Mouse (Mus musculus) forebrain, embryonic 15.5 days (tissue): ENCODE results near the gene A930009A15Rik. TPM values are rescaled to one million over a fixed set of nuclear protein-coding genes. Genes with fewer than 3 reads are reported as not detected.

Experiments
- ATAC-seq: fragments of 200-750 bp; cut with Nextera tagmentation; replicated peaks from 2 replicates; pipeline ENCODE4 v1.8.0; 2017; ENCODE audit warnings: mild to moderate bottlenecking, moderate TSS enrichment, moderate library complexity
- H3K27ac ChIP-seq: fragments of 300-500 bp; sonication (generic); replicated peaks from 2 replicates; pipeline ENCODE4 v1.5.1; 2015; ENCODE audit warnings: mild to moderate bottlenecking, inconsistent platforms
- H3K27me3 ChIP-seq: fragments of 300-500 bp; sonication (generic); 2 replicates; pipeline ENCODE4 v1.6.1; 2015; ENCODE audit warnings: inconsistent platforms
- H3K36me3 ChIP-seq: fragments of 300-500 bp; sonication (generic); 2 replicates; pipeline ENCODE4 v1.6.1; 2015; ENCODE audit warnings: mild to moderate bottlenecking, inconsistent platforms
- H3K4me1 ChIP-seq: fragments of 300-500 bp; sonication (generic); 2 replicates; pipeline ENCODE4 v1.6.1; 2015; ENCODE audit warnings: inconsistent platforms
- H3K4me2 ChIP-seq: fragments of 300-500 bp; sonication (generic); replicated peaks from 2 replicates; pipeline ENCODE4 v1.6.1; 2015; ENCODE audit warnings: mild to moderate bottlenecking, inconsistent platforms
- H3K4me3 ChIP-seq: fragments of 300-500 bp; sonication (generic); 2 replicates; pipeline ENCODE4 v1.5.1; 2015; ENCODE audit warnings: mild to moderate bottlenecking, inconsistent platforms
- H3K9ac ChIP-seq: fragments of 300-500 bp; sonication (generic); replicated peaks from 2 replicates; pipeline ENCODE4 v1.6.1; 2015; ENCODE audit warnings: mild to moderate bottlenecking, inconsistent platforms
- H3K9me3 ChIP-seq: fragments of 300-500 bp; sonication (generic); 2 replicates; pipeline ENCODE4 v1.6.1; 2016; ENCODE audit warnings: inconsistent platforms
- WGBS: fragments of 180-500 bp; shearing (Covaris S2); methylation state at CpG from one replicate; pipeline ENCODE4 v1.1.7; 2015; ENCODE audit warnings: mixed read lengths; 5-methylcytosine and 5-hydroxymethylcytosine counted together
- polyA plus RNA-seq: library from polyadenylated mRNA; unstranded; fragments of >200 nt; fragmentation: Nextera tagmentation; extraction: Ambion mirVana; gene quantifications from 2 replicates; pipeline ENCODE4 v1.2.1, GENCODE M21; 2015

A930009A15Rik gene
- polyA plus RNA-seq, 1 experiment from 2014 or later = not detected

DNA sequence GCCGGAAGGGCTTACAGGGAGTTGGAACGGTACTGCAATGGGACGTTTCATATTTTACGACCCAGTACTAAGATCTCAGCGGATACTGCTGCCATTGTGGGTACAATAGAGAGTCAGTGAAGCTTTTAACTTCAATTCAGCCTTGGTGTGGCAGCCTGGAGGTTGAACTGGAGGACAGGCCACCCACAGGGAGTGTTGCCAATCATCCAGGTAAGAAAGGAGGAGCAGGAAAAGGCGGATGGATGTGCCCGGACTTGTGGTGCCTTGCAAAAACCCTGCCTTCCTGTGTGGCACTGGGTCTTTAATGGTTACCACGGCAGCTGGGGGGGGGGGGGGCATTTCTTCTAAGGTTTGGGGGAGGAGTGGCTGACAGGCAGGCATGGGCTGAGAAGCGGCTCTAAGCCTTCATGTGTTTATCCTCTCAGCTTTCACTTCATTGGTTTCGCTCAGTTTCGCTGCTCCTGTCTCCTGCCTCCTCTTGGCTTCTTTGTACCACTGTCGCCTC, 13.0 kb upstream of the A930009A15Rik start:
- Histone ChIP-seq H3K4me1 (peaks cover 4% of the 10 kb centered on the region; the same call in 1 of the 2 replicates), H3K27ac (no peak overlapping the region), H3K4me2 (no peak overlapping the region), H3K9ac (no peak overlapping the region), H3K4me3 (no peak overlapping the region), H3K9me3 (no peaks in the 10 kb centered on the region), H3K27me3 (peaks cover 30% of the 10 kb centered on the region), H3K36me3 (no peaks in the 10 kb centered on the region)
- no peak for ATAC-seq
- 11% methylated on average over 12 of the region's 12 CpGs for WGBS

DNA sequence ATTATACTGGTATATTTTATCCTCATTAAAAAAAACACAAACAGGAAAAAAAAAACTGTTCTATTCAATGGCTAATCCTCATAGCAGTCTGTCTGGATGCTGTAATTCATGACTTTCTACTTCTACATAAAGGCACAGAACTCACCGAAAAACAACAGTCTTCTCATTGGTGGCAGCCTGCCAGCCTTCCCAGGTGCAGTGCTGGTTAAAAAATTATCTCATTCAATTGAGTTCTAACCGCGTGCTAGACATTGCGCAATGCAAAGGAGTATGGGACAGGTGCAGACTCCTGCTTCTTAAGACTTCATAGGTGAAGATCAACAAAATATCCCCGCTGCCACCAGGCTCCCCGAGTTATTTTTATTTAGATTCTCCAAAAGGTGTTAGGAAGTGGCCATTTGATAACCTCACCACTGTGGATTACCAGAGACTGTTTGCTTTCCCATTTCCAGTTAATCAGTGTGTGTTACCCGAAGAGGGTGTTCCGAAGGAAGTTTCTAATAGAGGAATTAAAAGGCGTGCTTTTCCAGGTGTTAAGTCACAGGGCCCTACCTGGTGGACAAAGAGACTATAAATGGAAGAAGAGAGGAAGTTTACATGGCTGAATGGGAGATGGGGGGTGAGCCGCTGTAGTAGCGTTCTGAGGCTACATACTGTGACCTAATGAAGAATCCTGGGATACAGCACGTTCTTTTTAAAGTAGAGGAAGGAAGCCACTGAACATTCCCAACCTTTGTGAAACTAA, 8.5 kb upstream of the A930009A15Rik start:
- 50% methylated on average over 12 of the region's 12 CpGs for WGBS
- Histone ChIP-seq H3K9me3 (no peaks in the 10 kb centered on the region), H3K27me3 (peaks cover 34% of the 10 kb centered on the region), H3K4me3 (no peak overlapping the region), H3K36me3 (no peaks in the 10 kb centered on the region), H3K27ac (no peak overlapping the region), H3K4me1 (peaks cover 4% of the 10 kb centered on the region; the same call in 1 of the 2 replicates), H3K9ac (no peak overlapping the region), H3K4me2 (no peak overlapping the region)
- ATAC-seq = no peak

DNA sequence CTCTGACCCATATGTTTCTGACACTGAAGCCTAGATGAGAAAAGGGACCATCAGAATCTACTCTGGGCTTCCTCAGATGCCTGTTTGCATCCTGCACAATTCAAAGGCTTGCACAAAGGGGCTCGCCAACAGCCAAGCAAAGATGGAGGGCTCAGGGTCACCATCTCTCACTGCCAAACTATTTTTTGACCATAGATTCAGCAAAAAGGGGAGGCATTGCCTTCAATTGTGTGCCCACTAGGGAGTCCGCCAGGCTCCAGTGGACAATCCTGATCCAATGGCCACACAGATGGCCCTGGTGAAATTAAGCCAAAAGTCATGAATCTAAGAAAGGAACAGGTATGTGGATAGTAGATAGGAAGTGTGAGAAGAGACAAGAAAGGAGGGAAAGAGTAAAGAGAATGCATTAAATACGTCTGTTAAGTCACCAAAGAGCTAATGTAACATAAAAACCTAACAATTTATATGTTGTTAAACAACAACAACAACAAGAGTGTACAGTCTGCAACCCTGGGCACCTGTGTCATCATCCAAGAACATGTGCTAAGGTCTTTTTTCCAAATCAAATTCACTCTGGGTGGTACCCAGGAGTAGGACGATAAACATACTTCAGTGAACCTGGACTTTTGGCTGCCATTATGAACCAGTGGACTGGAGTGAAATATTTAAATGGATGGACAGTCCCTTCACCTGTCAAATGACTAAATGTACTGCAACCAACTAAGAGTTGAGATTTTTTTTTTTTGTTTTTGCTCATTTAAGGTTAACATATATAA, 6.7 kb upstream of the A930009A15Rik start:
- ATAC-seq = no peak
- Histone ChIP-seq H3K4me1 (peaks cover 4% of the 10 kb centered on the region; the same call in 1 of the 2 replicates), H3K36me3 (no peaks in the 10 kb centered on the region), H3K4me3 (no peak overlapping the region), H3K4me2 (no peak overlapping the region), H3K9ac (no peak overlapping the region), H3K27ac (no peak overlapping the region), H3K9me3 (no peaks in the 10 kb centered on the region), H3K27me3 (peaks cover 34% of the 10 kb centered on the region)
- WGBS = 82% methylated on average over 4 of the region's 4 CpGs

DNA sequence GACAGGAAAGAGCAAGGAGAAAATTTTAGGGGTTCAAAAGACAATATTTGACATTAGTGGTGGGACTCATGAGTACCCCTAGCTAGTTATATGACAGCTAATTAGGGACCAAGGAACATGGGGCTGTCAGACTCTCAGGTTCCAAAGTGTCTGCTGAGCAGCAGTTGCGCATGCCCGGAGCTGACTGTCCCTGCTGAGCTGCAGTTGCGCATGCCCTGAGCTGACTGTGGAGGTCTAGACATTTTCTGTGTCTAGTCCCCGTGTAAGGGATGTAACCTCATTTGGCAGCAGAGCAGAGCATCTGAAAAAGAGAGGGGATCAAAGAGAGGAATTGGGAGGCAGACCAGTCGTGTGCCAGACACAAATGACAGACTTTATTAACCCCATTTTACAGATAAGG, 5.8 kb upstream of the A930009A15Rik start:
- Histone ChIP-seq H3K27me3 (peaks cover 31% of the 10 kb centered on the region), H3K9me3 (no peaks in the 10 kb centered on the region), H3K4me2 (no peak overlapping the region), H3K4me1 (peaks cover 4% of the 10 kb centered on the region; the same call in 1 of the 2 replicates), H3K27ac (no peak overlapping the region), H3K36me3 (no peaks in the 10 kb centered on the region), H3K4me3 (no peak overlapping the region), H3K9ac (no peak overlapping the region)
- 83% methylated on average over 5 of the region's 5 CpGs for WGBS
- ATAC-seq = no peak

DNA sequence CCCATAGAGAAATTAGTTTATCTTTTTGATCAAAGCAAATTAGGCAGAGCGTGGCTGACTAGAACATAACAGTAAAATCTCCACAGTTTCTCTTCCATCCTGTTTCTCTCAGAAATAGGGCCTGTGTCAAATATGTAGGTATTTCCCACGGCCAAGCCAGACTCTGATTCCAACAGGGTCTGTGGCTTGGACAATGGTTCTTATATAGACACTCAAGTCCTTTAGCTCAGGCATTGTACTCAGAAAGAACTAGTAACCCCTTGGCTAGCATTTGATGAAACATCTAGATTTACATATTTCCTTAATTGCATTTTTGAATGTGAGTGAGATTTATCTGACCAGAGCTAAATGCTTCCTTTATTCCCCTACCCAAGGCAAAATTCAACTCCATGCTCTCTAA, 791 bp downstream of the A930009A15Rik start:
- H3K36me3 ChIP-seq = no peaks in the 10 kb centered on the region
- 6% methylated on average over 2 of the region's 2 CpGs for WGBS
- H3K27ac ChIP-seq = no peak overlapping the region
- no peak overlapping the region for H3K4me3 ChIP-seq
- H3K27me3 ChIP-seq = peaks cover 36% of the 10 kb centered on the region
- peaks cover 15% of the 10 kb centered on the region; the same call in 1 of the 2 replicates for H3K4me1 ChIP-seq
- no peak overlapping the region for H3K9ac ChIP-seq
- H3K4me2 ChIP-seq = no peak overlapping the region
- no peak for ATAC-seq
- no peaks in the 10 kb centered on the region for H3K9me3 ChIP-seq

DNA sequence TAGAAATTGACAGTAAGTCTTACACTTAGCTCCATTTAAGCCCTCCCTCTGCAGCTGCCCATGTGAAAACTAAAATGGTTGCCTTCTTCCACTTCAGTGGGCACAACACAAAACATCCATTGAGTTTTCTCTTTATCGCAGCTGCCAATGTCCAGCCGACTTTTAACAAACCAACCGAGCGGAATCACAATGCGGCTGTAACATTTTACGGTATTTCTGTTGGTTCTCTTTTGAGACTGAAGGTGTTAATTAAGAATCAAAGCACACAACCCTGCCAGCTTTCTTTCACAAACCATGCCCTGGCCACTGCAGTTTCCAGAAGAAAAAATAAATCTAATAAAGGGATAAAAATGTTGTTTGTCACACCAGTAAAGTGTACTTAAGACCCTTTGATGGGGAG, 1.5 kb downstream of the A930009A15Rik start:
- ATAC-seq = peak; percentile 63; the same call in 1 of the 2 replicates
- Histone ChIP-seq H3K4me2 (no peak overlapping the region), H3K27me3 (peaks cover 36% of the 10 kb centered on the region), H3K4me3 (no peak overlapping the region), H3K27ac (no peak overlapping the region), H3K9me3 (no peaks in the 10 kb centered on the region), H3K4me1 (peaks cover 15% of the 10 kb centered on the region; the same call in 1 of the 2 replicates), H3K36me3 (no peaks in the 10 kb centered on the region), H3K9ac (no peak overlapping the region)
- WGBS = under 1% methylated on average over 6 of the region's 6 CpGs

DNA sequence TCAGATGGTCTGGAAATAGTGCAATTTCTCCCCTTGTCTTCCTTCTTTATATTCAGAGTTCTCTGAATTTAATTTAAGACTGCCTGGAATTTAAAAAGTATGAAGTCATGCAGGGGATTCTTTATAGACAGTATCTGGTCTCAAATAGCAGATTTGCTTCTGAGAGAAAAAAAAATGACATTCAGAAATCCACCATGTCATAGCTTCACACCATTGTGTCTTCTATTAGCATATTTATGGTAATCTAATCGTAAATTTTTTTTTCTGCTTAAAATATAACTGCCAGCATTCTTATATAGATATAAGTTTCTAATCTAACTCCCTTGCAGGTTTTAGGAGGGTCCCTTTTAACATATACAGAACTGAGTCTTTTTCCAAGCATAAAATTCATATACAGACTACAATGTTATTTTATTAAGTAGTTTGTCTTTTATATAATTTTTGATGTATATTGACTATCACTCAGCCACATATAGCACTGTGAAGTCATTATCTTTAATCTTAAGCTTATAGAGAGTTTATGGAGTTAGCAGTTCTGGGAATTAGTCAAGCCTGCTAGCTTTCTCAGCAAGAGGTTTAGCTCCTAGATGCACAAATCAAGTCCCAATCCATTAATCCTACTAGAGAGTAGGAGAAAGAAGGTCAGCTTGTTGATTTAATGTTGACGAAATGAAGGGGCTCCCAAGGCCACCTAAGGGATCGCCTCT, 2.1 kb downstream of the A930009A15Rik start:
- Histone ChIP-seq H3K27me3 (peaks cover 36% of the 10 kb centered on the region), H3K4me3 (no peak overlapping the region), H3K36me3 (no peaks in the 10 kb centered on the region), H3K4me2 (no peak overlapping the region), H3K9ac (no peak overlapping the region), H3K4me1 (peaks cover 15% of the 10 kb centered on the region; the same call in 1 of the 2 replicates), H3K9me3 (no peaks in the 10 kb centered on the region), H3K27ac (no peak overlapping the region)
- 17% methylated on average over 3 of the region's 3 CpGs for WGBS
- ATAC-seq = no peak

DNA sequence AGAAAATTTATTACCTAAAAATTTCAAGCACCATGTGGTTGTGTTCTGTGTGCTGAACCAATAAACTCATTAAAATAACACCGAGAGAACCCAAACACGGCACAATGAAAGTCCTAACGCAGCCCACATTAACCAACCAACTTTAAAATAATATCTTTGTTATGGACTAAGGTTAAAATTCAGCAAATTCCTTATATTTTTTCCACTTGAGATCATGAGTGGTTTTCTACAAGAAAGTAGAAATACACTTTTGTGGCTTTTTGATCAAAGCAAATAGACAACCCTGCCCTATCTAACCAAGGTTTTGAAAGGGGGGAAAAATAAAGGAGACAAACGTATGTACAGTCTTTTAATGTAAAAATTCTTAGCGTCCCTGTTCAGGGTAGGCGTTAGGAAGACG, 9.3 kb downstream of the A930009A15Rik start:
- Histone ChIP-seq H3K4me2 (no peak overlapping the region), H3K4me3 (no peak overlapping the region), H3K9ac (no peak overlapping the region), H3K27ac (no peak overlapping the region), H3K4me1 (no peaks in the 10 kb centered on the region), H3K27me3 (peaks cover 55% of the 10 kb centered on the region), H3K36me3 (no peaks in the 10 kb centered on the region), H3K9me3 (no peaks in the 10 kb centered on the region)
- no peak for ATAC-seq
- WGBS = 66% methylated on average over 7 of the region's 7 CpGs

DNA sequence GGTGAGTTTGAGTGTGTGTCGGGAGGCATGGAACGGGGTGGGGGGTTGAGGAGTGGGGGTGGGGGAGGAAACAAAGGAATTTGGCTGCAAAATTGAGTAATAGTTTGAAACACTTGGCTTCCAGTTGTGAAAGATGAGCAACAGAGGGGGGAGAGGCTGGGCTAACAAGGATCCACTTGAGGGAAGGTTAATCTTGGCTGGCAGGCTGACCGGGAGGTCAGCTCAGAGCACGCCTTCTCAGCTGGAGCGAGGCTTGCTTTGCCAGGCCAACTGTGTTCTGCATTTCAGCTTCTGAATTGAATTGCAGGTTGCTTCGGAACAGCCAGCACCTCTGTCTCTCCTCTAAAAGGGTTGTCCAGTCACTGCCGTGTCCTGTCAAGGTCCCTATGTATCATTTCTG, 9.7 kb downstream of the A930009A15Rik start:
- peaks cover 55% of the 10 kb centered on the region for H3K27me3 ChIP-seq
- H3K36me3 ChIP-seq = no peaks in the 10 kb centered on the region
- ATAC-seq = no peak
- no peaks in the 10 kb centered on the region for H3K9me3 ChIP-seq
- H3K9ac ChIP-seq = no peak overlapping the region
- 17% methylated on average over 7 of the region's 7 CpGs for WGBS
- H3K27ac ChIP-seq = no peak overlapping the region
- H3K4me1 ChIP-seq = no peaks in the 10 kb centered on the region
- H3K4me3 ChIP-seq = no peak overlapping the region
- no peak overlapping the region for H3K4me2 ChIP-seq

DNA sequence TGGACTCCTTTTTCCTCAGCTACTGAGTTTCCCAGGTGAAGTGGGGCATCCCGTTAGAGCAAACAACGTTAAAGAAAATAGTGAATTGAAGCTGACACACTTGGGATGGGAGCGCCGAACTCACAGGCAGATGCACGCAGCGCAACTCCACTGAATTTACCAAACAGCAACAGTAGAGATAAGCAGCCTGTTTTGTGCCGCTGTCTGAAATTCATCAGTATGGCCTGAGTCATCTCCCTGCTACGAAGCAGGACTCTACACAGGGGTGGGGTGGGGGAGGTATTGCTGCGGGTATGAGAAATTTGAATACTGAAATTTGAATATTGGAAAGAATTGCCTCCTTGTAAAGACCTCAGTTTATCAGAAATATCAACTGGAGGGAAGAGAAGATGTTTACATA, 12.2 kb downstream of the A930009A15Rik start:
- Histone ChIP-seq H3K9ac (no peak overlapping the region), H3K4me2 (no peak overlapping the region), H3K9me3 (no peaks in the 10 kb centered on the region), H3K4me3 (no peak overlapping the region), H3K36me3 (no peaks in the 10 kb centered on the region), H3K27me3 (peaks cover 73% of the 10 kb centered on the region), H3K27ac (no peak overlapping the region), H3K4me1 (peaks cover 16% of the 10 kb centered on the region)
- 77% methylated on average over 9 of the region's 9 CpGs for WGBS
- ATAC-seq = no peak

DNA sequence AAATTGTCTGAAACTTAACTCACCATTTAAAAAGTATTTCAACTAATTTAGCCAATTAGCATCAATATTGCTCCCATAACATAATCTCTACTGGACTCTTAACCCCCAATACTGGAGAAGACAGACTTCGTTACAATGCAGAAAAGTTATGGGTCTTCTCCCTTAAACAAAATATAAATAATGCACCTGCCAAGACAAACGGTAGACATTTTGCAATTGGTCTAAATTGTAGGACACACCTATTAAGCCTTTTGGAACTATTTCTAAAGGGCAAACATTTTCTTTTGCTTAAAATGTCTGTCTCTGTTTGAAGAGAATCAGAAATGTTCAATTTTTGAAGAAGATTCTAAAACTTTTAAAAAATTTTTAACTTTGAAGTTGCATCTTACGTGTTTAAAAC, 13.3 kb downstream of the A930009A15Rik start:
- Histone ChIP-seq H3K9ac (no peak overlapping the region), H3K36me3 (no peaks in the 10 kb centered on the region), H3K4me3 (no peak overlapping the region), H3K9me3 (no peaks in the 10 kb centered on the region), H3K27ac (no peak overlapping the region), H3K4me2 (no peak overlapping the region), H3K27me3 (peaks cover 81% of the 10 kb centered on the region), H3K4me1 (peaks cover 26% of the 10 kb centered on the region)
- WGBS = 87% methylated on average over 3 of the region's 3 CpGs
- no peak for ATAC-seq

DNA sequence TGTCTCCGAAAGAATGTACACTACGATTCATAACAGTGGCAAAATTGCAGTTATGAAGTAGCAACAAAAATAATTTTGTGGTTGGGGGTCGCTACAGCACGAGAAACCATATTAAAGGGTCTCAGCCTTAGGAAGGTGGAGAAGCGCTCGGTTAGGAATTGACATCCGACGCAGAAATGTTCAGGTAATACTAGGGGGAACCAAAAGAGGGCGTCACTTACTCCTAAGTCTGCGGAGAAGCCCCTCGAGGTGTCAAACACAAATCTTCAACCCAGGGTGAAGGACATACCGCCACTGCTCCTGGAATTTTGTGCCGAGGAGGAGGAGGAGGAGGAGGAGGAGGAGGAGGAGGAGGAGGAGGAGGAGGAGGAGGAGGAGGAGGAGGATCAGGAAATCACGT, 14.9 kb downstream of the A930009A15Rik start:
- Histone ChIP-seq H3K4me2 (no peak overlapping the region), H3K9ac (no peak overlapping the region), H3K27ac (no peak overlapping the region), H3K4me1 (peaks cover 28% of the 10 kb centered on the region), H3K36me3 (no peaks in the 10 kb centered on the region), H3K4me3 (no peak overlapping the region), H3K27me3 (peaks cover 84% of the 10 kb centered on the region), H3K9me3 (no peaks in the 10 kb centered on the region)
- 22% methylated on average over 12 of the region's 14 CpGs for WGBS
- no peak for ATAC-seq
